Mouse (Mus musculus) heart, embryonic 15.5 days (tissue): ENCODE measurements around the gene Zranb1. TPM values are rescaled to one million over a fixed set of nuclear protein-coding genes. Genes with fewer than 3 reads are reported as not detected.
A peak's percentile ranks its signal among the peaks of the same experiment; 100 is the strongest.

Source experiments
- ATAC-seq: fragments of 200-750 bp; cut with Nextera tagmentation; replicated peaks from 2 replicates; pipeline ENCODE4 v1.8.0; 2017; ENCODE audit warnings: low read depth, moderate TSS enrichment; ENCODE audit not compliant: insufficient number of reproducible peaks, insufficient read depth, low FRiP score
- H3K27ac ChIP-seq: fragments of 300-500 bp; sonication (generic); 2 replicates; pipeline ENCODE4 v1.5.1; 2015; ENCODE audit warnings: mild to moderate bottlenecking, inconsistent platforms
- H3K27me3 ChIP-seq: fragments of 300-500 bp; sonication (generic); 2 replicates; pipeline ENCODE4 v1.6.1; 2015; ENCODE audit warnings: inconsistent platforms
- H3K36me3 ChIP-seq: fragments of 300-500 bp; sonication (generic); 2 replicates; pipeline ENCODE4 v1.6.1; 2015; ENCODE audit warnings: mild to moderate bottlenecking, inconsistent platforms
- H3K4me1 ChIP-seq: fragments of 300-500 bp; sonication (generic); replicated peaks from 2 replicates; pipeline ENCODE4 v1.6.1; 2015; ENCODE audit warnings: inconsistent platforms
- H3K4me2 ChIP-seq: fragments of 300-500 bp; sonication (generic); 2 replicates; pipeline ENCODE4 v1.6.1; 2015; ENCODE audit warnings: inconsistent platforms, mild to moderate bottlenecking, moderate library complexity
- H3K4me3 ChIP-seq: fragments of 300-500 bp; sonication (generic); 2 replicates; pipeline ENCODE4 v1.5.1; 2015; ENCODE audit warnings: mild to moderate bottlenecking, inconsistent platforms
- H3K9ac ChIP-seq: fragments of 300-500 bp; sonication (generic); 2 replicates; pipeline ENCODE4 v1.6.1; 2015; ENCODE audit warnings: mild to moderate bottlenecking, inconsistent platforms
- H3K9me3 ChIP-seq: fragments of 300-500 bp; sonication (generic); replicated peaks from 2 replicates; pipeline ENCODE4 v1.6.1; 2016; ENCODE audit warnings: inconsistent platforms
- WGBS: fragments of 180-500 bp; shearing (Covaris S2); methylation state at CpG from one replicate; pipeline ENCODE4 v1.1.7; 2015; ENCODE audit warnings: mixed read lengths; 5-methylcytosine and 5-hydroxymethylcytosine counted together
- polyA plus RNA-seq: library from polyadenylated mRNA; unstranded; fragments of >200 nt; fragmentation: Nextera tagmentation; extraction: Ambion mirVana; gene quantifications from 2 replicates; pipeline ENCODE4 v1.2.1, GENCODE M21; 2015

Gene Zranb1
- polyA plus RNA-seq, 1 experiment from 2014 or later, result 8.4 TPM

DNA sequence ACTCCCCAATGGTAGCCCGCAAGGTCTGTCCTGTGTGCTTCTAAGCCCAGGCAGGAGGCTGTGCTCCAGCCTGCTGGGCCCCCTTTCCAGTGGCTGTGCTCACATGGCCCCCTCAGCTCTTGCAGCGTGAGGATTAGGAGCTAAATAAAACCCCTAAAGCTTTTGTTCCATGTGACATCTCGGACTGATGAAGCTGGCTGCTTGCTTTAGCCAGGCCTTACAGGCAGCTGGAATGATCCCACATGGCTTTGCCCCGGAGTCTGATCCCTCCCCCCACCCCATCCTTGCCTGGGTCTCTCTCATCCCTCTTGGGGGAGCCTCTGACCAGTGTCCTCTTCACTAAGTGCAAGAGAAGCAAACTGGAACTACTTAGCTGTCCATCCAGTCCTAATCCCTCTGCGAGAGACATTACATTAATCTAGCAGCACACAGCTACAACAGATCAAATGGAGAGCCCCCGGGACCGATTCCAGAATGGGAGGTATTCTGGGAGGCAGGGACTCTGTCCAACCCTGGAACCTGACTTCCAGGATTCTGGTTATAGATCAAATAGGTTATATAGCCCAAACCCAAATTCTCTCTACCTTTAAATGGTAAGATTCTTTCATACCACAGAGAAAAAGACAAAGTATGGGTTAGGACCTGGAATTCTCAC lies 84.6 kb downstream of the Zranb1 start:
- peak overlapping the region; percentile 14 for H3K9ac ChIP-seq
- peak overlapping the region; percentile 31; the same call in 1 of the 2 replicates for H3K4me2 ChIP-seq
- peaks cover 79% of the 10 kb centered on the region for H3K4me1 ChIP-seq
- 26% methylated on average over 7 of the region's 7 CpGs for WGBS
- no peaks in the 10 kb centered on the region for H3K9me3 ChIP-seq
- peak; percentile 41 for ATAC-seq
- H3K27ac ChIP-seq, result peak overlapping the region; percentile 87
- no peaks in the 10 kb centered on the region for H3K36me3 ChIP-seq
- no peak overlapping the region for H3K4me3 ChIP-seq
- H3K27me3 ChIP-seq, result no peaks in the 10 kb centered on the region

DNA sequence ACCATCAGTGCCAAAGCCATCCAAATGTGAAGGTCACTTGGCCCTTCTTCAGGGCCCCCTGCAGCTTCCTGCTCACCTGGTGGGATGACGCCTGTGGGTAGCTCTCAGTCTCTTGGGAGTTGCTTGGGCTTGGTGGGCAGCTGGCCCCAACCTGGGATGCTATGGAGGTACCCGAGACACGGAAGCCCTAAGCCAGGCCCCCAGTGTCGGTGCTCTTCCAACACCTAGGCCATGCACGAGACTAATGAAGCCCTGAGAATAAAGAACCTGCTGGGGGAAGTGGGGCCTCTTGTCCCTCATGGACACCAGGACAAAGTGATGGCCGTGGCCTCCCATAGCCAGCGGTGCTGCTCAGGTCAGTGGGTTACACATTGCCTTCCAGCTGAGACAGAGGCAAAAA lies 88.0 kb downstream of the Zranb1 start:
- Histone ChIP-seq H3K4me2 (no peak overlapping the region), H3K4me1 (peaks cover 65% of the 10 kb centered on the region), H3K9ac (no peak overlapping the region), H3K9me3 (no peaks in the 10 kb centered on the region), H3K4me3 (no peak overlapping the region), H3K36me3 (no peaks in the 10 kb centered on the region), H3K27ac (peak overlapping the region; percentile 43), H3K27me3 (no peaks in the 10 kb centered on the region)
- 72% methylated on average over 7 of the region's 7 CpGs for WGBS
- no peak for ATAC-seq

DNA sequence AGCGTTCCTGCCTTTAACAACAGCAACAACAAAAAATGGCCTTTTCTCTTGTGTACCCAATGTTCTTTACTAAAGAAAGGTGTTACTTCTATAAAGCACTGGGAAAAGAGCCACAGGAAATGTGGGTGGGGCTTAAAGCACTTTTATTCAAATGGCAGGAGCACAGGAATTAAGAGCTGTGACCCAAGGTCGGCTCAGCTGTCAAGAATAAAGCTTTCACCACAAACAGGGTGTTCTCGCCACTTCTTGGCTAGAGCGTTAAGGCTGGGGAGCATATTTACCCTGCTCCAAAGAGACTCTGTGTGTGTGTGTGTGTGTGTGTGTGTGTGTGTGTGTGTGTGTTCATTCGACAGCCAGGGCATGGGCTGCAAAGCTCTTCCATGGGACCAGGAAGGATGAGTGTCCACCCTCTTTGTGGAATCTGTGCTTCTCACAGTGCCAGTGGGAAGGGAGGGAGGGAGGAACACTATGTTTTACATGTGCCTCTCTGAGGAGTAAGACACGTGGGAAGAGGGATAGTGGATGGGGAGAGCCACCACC lies 88.6 kb downstream of the Zranb1 start:
- Histone ChIP-seq H3K9ac (no peak overlapping the region), H3K4me2 (no peak overlapping the region), H3K27ac (peak overlapping the region; percentile 43), H3K4me3 (no peak overlapping the region), H3K36me3 (no peaks in the 10 kb centered on the region), H3K4me1 (peaks cover 64% of the 10 kb centered on the region), H3K27me3 (no peaks in the 10 kb centered on the region), H3K9me3 (no peaks in the 10 kb centered on the region)
- 0 out of 2 replicates have a peak, but pooled peaks have one; percentile 36 for ATAC-seq
- WGBS, result 35% methylated on average over 6 of the region's 6 CpGs

DNA sequence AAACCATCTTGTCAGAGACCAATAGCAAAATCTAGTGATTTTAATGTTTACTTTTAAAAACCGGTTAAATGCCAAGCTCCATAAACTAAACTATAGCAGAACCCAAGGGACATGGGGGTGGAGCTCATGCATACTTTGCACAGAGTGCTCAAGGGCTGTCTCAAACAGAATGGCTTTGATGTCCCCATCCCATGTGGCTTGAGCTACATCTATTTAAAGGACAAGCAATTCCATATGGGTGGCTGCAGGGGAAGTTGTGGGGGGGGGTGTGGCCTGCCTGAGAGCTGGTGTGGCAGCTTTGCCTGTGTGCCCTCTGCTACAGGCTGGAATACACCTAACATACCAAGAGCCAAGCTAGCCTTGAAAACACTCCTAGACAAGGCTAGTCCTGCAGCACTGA lies 93.8 kb downstream of the Zranb1 start:
- Histone ChIP-seq H3K27ac (0 out of 2 replicates have a peak overlapping the region, but pooled peaks have one; percentile 26), H3K9me3 (no peaks in the 10 kb centered on the region), H3K36me3 (no peaks in the 10 kb centered on the region), H3K9ac (no peak overlapping the region), H3K4me1 (peaks cover 58% of the 10 kb centered on the region), H3K27me3 (no peaks in the 10 kb centered on the region), H3K4me2 (no peak overlapping the region), H3K4me3 (no peak overlapping the region)
- 61% methylated on average over 1 of the region's 1 CpGs for WGBS
- ATAC-seq, result 0 out of 2 replicates have a peak, but pooled peaks have one; percentile 24

DNA sequence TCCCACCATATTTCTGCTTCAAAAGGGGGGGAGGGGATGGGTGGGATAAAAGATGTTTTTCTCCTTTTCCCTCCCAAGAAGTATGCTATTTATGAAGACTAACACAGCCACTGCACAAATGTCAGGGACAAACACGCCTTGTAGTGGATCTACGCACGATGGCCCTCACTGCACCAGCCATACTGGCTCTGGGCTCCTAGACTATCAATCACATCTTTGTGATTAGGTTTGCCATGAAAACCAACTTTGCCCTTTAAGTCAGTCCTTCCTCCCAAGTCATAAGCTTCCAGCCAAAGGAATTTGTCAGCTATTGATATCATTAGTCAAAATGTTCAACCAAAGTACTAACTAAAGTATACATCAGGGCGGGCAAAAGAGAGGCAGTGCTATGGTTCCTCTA lies 97.0 kb downstream of the Zranb1 start:
- no peaks in the 10 kb centered on the region for H3K9me3 ChIP-seq
- no peaks in the 10 kb centered on the region for H3K36me3 ChIP-seq
- H3K4me2 ChIP-seq, result no peak overlapping the region
- no peak for ATAC-seq
- no peaks in the 10 kb centered on the region for H3K27me3 ChIP-seq
- no peak overlapping the region for H3K9ac ChIP-seq
- no peak overlapping the region for H3K4me3 ChIP-seq
- 88% methylated on average over 4 of the region's 4 CpGs for WGBS
- no peak overlapping the region for H3K27ac ChIP-seq
- peaks cover 43% of the 10 kb centered on the region for H3K4me1 ChIP-seq

DNA sequence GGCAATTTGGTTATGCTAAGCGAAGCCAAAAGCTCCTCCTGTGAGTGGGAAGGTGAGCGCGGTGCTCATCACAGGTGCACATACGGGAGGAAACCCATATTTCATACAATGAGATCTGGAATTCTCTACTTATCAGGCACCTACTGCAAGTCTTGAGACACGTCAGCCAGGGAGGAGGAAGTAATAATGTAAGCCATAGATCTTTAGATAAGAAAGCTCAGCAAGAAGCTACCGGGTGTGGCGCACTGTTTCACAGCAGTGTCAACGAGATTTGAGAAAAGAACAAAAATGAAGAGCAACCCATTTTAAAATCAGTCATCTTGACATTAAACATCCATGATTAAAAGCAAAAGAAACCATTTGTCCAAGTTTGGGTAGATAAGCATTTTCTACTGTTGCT lies 98.1 kb downstream of the Zranb1 start:
- no peak for ATAC-seq
- no peaks in the 10 kb centered on the region for H3K36me3 ChIP-seq
- 75% methylated on average over 8 of the region's 8 CpGs for WGBS
- no peak overlapping the region for H3K9ac ChIP-seq
- no peaks in the 10 kb centered on the region for H3K27me3 ChIP-seq
- no peak overlapping the region for H3K4me2 ChIP-seq
- no peak overlapping the region for H3K27ac ChIP-seq
- no peaks in the 10 kb centered on the region for H3K9me3 ChIP-seq
- H3K4me3 ChIP-seq, result no peak overlapping the region
- H3K4me1 ChIP-seq, result peaks cover 46% of the 10 kb centered on the region

DNA sequence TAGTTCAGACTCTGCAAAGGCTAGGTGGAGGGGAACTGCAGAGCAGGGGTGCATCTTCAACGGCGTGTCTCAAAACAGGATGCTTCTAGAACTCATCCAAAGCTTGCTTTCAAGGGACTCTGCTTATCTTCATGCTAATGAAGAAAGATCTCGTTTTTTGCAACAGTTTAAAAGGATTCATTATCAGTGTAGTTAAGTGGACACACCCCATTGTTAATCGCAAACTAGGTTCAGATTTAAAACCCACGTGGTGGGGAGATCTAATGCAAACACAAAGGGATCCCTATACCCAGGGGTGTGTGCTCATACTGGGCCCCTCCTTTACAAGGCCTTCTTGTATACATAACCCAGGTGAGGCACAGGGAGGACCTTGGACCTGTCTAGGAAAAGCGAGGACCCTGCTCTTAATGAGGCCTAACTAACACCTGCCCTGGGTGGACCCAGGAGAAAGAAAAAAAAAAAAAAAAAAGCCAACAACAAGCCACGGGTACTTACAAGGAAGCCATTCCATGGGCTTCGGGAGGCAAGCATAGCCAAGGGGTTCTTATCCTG lies 98.6 kb downstream of the Zranb1 start:
- no peaks in the 10 kb centered on the region for H3K27me3 ChIP-seq
- no peak overlapping the region for H3K4me2 ChIP-seq
- H3K9me3 ChIP-seq, result no peaks in the 10 kb centered on the region
- 61% methylated on average over 8 of the region's 8 CpGs for WGBS
- H3K4me3 ChIP-seq, result no peak overlapping the region
- ATAC-seq, result no peak
- H3K27ac ChIP-seq, result no peak overlapping the region
- peaks cover 47% of the 10 kb centered on the region for H3K4me1 ChIP-seq
- H3K36me3 ChIP-seq, result no peaks in the 10 kb centered on the region
- no peak overlapping the region for H3K9ac ChIP-seq

DNA sequence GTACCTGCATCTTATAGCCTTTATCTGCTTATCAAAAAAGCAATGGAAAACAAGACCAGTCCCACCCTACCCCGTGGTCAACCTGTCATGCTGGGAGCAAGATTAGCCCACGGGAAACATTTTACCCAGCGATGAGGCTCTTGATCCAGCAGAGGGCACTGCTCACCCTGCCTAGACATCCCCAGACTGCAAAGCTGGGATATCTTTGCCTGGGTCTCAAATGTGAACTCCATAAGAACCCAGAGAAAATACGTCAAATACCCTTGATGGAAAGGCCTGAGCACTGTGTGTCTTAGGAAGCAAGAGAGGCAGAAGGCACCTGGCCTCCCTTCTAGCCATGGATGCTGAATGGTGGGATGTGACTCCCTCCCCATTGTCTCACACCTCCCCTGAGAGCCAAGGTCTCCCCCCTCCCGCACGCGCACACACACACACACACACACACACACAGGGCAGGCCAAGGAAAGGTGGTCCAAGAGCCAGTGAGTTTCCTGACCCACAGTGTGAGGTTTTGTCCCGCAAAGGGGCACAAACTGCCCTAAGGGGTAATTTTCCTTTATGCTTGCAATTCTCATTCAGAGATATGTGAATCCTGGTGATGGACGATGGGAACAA lies 101.8 kb downstream of the Zranb1 start:
- 47% methylated on average over 9 of the region's 9 CpGs for WGBS
- Histone ChIP-seq H3K27me3 (no peaks in the 10 kb centered on the region), H3K4me3 (no peak overlapping the region), H3K4me1 (peaks cover 59% of the 10 kb centered on the region), H3K9me3 (no peaks in the 10 kb centered on the region), H3K9ac (no peak overlapping the region), H3K27ac (peak overlapping the region; percentile 17; the same call in 1 of the 2 replicates), H3K36me3 (no peaks in the 10 kb centered on the region), H3K4me2 (no peak overlapping the region)
- peak; percentile 48; the same call in 1 of the 2 replicates for ATAC-seq

DNA sequence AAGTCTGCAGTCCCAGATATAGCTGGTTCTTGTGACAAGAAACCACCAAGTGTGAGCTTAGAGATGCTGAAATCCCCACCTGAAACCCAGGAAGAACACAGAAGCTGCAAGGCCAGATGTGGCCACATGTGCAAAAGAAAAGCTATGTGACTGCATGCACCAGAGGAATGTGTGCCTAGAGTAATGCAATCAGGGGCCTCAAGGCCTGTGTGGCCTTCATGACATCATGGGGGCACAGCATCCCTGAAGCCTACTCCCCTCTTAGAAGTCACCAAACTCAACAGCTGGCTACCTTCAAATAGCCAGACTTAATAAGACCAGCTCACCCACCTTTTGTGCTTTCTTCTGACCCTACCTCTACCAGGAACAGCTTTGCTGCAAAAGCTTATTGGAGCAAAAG lies 105.0 kb downstream of the Zranb1 start:
- H3K9ac ChIP-seq, result no peak overlapping the region
- peaks cover 78% of the 10 kb centered on the region for H3K4me1 ChIP-seq
- H3K36me3 ChIP-seq, result no peaks in the 10 kb centered on the region
- H3K4me2 ChIP-seq, result no peak overlapping the region
- no peak for ATAC-seq
- H3K9me3 ChIP-seq, result no peaks in the 10 kb centered on the region
- no peaks in the 10 kb centered on the region for H3K27me3 ChIP-seq
- peak overlapping the region; percentile 74 for H3K27ac ChIP-seq
- no peak overlapping the region for H3K4me3 ChIP-seq
